Mouse (Mus musculus) layer of hippocampus, postnatal 25 days (tissue): ENCODE measurements around the gene 4930522H14Rik. TPM values are rescaled to one million over a fixed set of nuclear protein-coding genes. Genes with fewer than 3 reads are reported as not detected.

Experiments used
- DNase-seq, 2 experiments: peaks; one replicate each; pipeline ENCODE4 v3.0.0; 2022; ENCODE audit warnings: mixed read lengths in 2 of 2, low spot score in 1 of 2; ENCODE audit errors: extremely low spot score in 1 of 2
- total RNA-seq, 2 experiments: library from RNA; stranded (reverse); gene quantifications; 2 replicates each; pipeline ENCODE4 v1.2.3; 2021

The 4930522H14Rik gene
- not detected for total RNA-seq

- no peak for DNase-seq
Observed at GRCm38 (mm10) chr4:109531111-109531510, at the start of gene 4930522H14Rik. Gene 4930522H14Rik (minus strand): TSS chr4:109531297.

- DNase-seq: no peak
Observed at GRCm38 (mm10) chr4:109578356-109578755, 47.3 kb upstream of the 4930522H14Rik start.

GRCm38 (mm10) chr4:109576933-109577332 is 45.8 kb upstream of the 4930522H14Rik start:
- no peak for DNase-seq

GRCm38 (mm10) chr4:109574845-109575244 is 43.7 kb upstream of the 4930522H14Rik start:
- DNase-seq: no peak

GRCm38 (mm10) chr4:109574331-109574730 is 43.2 kb upstream of the 4930522H14Rik start:
- DNase-seq: no peak

GRCm38 (mm10) chr4:109572632-109573031 is 41.5 kb upstream of the 4930522H14Rik start:
- no peak for DNase-seq

- DNase-seq: no peak
Observed at GRCm38 (mm10) chr4:109569421-109569820, 38.3 kb upstream of the 4930522H14Rik start.

- DNase-seq: no peak
Observed at GRCm38 (mm10) chr4:109568959-109569358, 37.9 kb upstream of the 4930522H14Rik start.

- no peak for DNase-seq
Observed at GRCm38 (mm10) chr4:109564711-109565110, 33.6 kb upstream of the 4930522H14Rik start.

- DNase-seq: peak in 1 of 2 experiments; percentile 12
Observed at GRCm38 (mm10) chr4:109550338-109551150, 19.4 kb upstream of the 4930522H14Rik start.

GRCm38 (mm10) chr4:109547306-109547705 is 16.2 kb upstream of the 4930522H14Rik start:
- DNase-seq: no peak

GRCm38 (mm10) chr4:109546538-109546937 is 15.4 kb upstream of the 4930522H14Rik start:
- DNase-seq: no peak

- no peak for DNase-seq
Observed at GRCm38 (mm10) chr4:109530245-109530816, 766 bp downstream of the 4930522H14Rik start.

- DNase-seq: peak; percentile 12 to 41
Observed at GRCm38 (mm10) chr4:109504885-109505284, 26.2 kb downstream of the 4930522H14Rik start.

GRCm38 (mm10) chr4:109498476-109498875 is 32.6 kb downstream of the 4930522H14Rik start:
- no peak for DNase-seq

GRCm38 (mm10) chr4:109493581-109493980 is 37.5 kb downstream of the 4930522H14Rik start:
- no peak for DNase-seq

- DNase-seq: no peak
Observed at GRCm38 (mm10) chr4:109488812-109489211, 42.3 kb downstream of the 4930522H14Rik start.

GRCm38 (mm10) chr4:109484621-109485020 is 46.5 kb downstream of the 4930522H14Rik start, which contains the start of gene Rnf11:
Gene Rnf11 (minus strand): TSS chr4:109484728.
- no peak for DNase-seq

- no peak for DNase-seq
Observed at GRCm38 (mm10) chr4:109482701-109483100, 48.4 kb downstream of the 4930522H14Rik start.

- DNase-seq: no peak
Observed at GRCm38 (mm10) chr4:109481424-109481823, 49.7 kb downstream of the 4930522H14Rik start.

- no peak for DNase-seq
Observed at GRCm38 (mm10) chr4:109477454-109477853, 53.6 kb downstream of the 4930522H14Rik start.

- DNase-seq: peak; percentile 81 to 91
Observed at GRCm38 (mm10) chr4:109476554-109477014, 54.5 kb downstream of the 4930522H14Rik start.
